31 mouse cellular contexts compared by ENCODE assay signal in genomic region chr15:12877934-12878333, GRCm38 (mm10).
"Had no signal": no experiment of that assay in that cellular context is flagged by ENCODE, and none has a peak within 500 bp of the region (broad histone marks: within the 10 kb centered on the region; RNA-seq: fewer than 3 reads in every experiment).

No protein-coding gene starts in this region.

- H3K4me2 ChIP-seq: limb, embryonic 12.5 days; limb, embryonic 13.5 days; limb, embryonic 15.5 days; liver, embryonic 11.5 days; liver, embryonic 12.5 days; liver, embryonic 13.5 days; liver, embryonic 15.5 days; lung, embryonic 14.5 days; lung, embryonic 15.5 days; midbrain, embryonic 11.5 days; midbrain, embryonic 12.5 days; midbrain, embryonic 13.5 days; midbrain, embryonic 15.5 days; neural tube, embryonic 12.5 days had no signal

- H3K27me3 ChIP-seq: limb, embryonic 12.5 days; limb, embryonic 13.5 days; limb, embryonic 15.5 days; liver, embryonic 12.5 days; liver, embryonic 13.5 days; liver, embryonic 15.5 days; lung, embryonic 15.5 days; megakaryocyte, embryonic 14.5 days; midbrain, embryonic 12.5 days; midbrain, embryonic 13.5 days; midbrain, embryonic 15.5 days; neural tube, embryonic 12.5 days had no signal

- ATAC-seq: liver, embryonic 12.5 days; liver, postnatal 0 days; lung, postnatal 0 days; midbrain, embryonic 13.5 days; midbrain, embryonic 15.5 days; midbrain, embryonic 16.5 days had no signal

- H3K4me1 ChIP-seq: limb, embryonic 12.5 days; limb, embryonic 15.5 days; liver, embryonic 12.5 days; liver, embryonic 13.5 days; liver, embryonic 15.5 days; midbrain, embryonic 10.5 days; midbrain, embryonic 12.5 days; midbrain, embryonic 13.5 days; midbrain, embryonic 15.5 days; neural tube, embryonic 12.5 days had no signal

- H3K4me3 ChIP-seq: limb, embryonic 10.5 days; limb, embryonic 12.5 days; limb, embryonic 13.5 days; limb, embryonic 15.5 days; liver, embryonic 12.5 days; liver, embryonic 13.5 days; liver, embryonic 15.5 days; lung, embryonic 15.5 days; megakaryocyte, embryonic 14.5 days; midbrain, embryonic 10.5 days; midbrain, embryonic 12.5 days; midbrain, embryonic 13.5 days; midbrain, embryonic 15.5 days; neural tube, embryonic 12.5 days had no signal

- H3K27ac ChIP-seq: limb, embryonic 10.5 days; limb, embryonic 12.5 days; limb, embryonic 13.5 days; limb, embryonic 15.5 days; liver, embryonic 12.5 days; liver, embryonic 13.5 days; liver, embryonic 14.5 days; liver, embryonic 15.5 days; lung, embryonic 15.5 days; macrophage; midbrain, embryonic 10.5 days; midbrain, embryonic 12.5 days; midbrain, embryonic 13.5 days; midbrain, embryonic 15.5 days; neural tube, embryonic 12.5 days had no signal

- H3K9me3 ChIP-seq: limb, embryonic 10.5 days; limb, embryonic 12.5 days; limb, embryonic 13.5 days; limb, embryonic 15.5 days; liver, embryonic 12.5 days; liver, embryonic 13.5 days; liver, embryonic 15.5 days; lung, embryonic 15.5 days; megakaryocyte, embryonic 14.5 days; midbrain, embryonic 10.5 days; midbrain, embryonic 12.5 days; midbrain, embryonic 13.5 days; midbrain, embryonic 15.5 days; neural tube, embryonic 12.5 days had no signal

- DNase-seq: left cerebral cortex, postnatal 4 days; liver; liver, embryonic 13.5 days; liver, postnatal 0 days; lung, adult 18-20 months; lung, adult 2 months; lung, embryonic 14.5 days; lung, postnatal 10 days; lung, postnatal 14 days; lung, postnatal 36 days; lung, postnatal 4 days; midbrain, embryonic 14.5 days had no signal
